Mouse (Mus musculus): ENCODE data around the gene Themis2. TPM values are rescaled to one million over a fixed set of nuclear protein-coding genes. Genes with fewer than 3 reads are reported as not detected.
"Not testable (repeated sequence)": the region's sequence is repeated elsewhere in the genome, so short reads cannot be mapped to it uniquely, and the experiment has no call there.

The Themis2 gene
- total RNA-seq, 2 experiments from 2014 or later = 1.5 to 2.1 TPM

- no peak for DNase-seq
Measured at GRCm38 (mm10) chr4:132799845-132800244, 3.7 kb upstream of the Themis2 start.

- not testable (repeated sequence) for DNase-seq
Measured at GRCm38 (mm10) chr4:132798666-132799065, 2.5 kb upstream of the Themis2 start.

DNA sequence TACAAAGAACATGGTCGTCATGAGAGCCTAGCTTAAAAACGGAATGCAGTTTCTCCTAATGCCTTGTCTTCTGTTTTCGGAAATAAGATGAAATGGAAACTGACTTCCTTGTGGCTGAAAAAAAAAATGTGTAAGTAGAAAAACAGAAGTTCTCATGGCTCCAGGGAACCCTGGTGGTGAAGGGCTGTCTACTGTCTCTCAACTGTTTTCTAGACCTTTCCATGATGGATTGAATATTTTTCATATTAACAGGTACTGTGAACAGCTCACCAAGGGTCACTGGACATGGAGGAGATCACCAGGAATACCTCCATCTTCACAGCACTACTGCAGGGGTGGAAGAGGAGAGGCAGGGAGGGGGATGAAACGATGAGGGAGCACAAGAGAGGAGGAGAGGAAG, 1.8 kb upstream of the Themis2 start:
- DNase-seq = no peak

GRCm38 (mm10) chr4:132797461-132797860, 1.3 kb upstream of the Themis2 start:
- no peak for DNase-seq

GRCm38 (mm10) chr4:132795171-132795570, 1.0 kb downstream of the Themis2 start:
- no peak for DNase-seq

DNA sequence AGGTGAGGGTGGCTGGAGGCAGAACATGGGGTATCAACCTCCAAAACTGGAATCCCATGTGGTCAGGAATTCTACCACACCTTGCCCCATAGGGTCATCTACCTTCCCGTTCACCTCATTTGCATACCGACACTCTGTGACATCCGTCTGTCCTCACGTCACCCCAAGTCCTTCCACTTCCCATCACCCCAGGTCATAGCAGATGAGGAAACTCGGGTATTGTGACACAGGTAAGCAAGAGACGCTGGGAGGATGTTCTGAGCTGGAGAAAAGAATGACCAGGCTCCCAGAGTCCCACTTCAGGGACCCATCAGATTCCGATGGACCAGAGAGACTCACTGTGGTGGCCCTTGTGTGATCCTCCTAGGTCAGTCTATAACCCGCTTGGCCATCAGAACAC, 1.4 kb downstream of the Themis2 start:
- no peak for DNase-seq

GRCm38 (mm10) chr4:132794028-132794427, 2.2 kb downstream of the Themis2 start:
- DNase-seq = peak; percentile 21 to 65

DNA sequence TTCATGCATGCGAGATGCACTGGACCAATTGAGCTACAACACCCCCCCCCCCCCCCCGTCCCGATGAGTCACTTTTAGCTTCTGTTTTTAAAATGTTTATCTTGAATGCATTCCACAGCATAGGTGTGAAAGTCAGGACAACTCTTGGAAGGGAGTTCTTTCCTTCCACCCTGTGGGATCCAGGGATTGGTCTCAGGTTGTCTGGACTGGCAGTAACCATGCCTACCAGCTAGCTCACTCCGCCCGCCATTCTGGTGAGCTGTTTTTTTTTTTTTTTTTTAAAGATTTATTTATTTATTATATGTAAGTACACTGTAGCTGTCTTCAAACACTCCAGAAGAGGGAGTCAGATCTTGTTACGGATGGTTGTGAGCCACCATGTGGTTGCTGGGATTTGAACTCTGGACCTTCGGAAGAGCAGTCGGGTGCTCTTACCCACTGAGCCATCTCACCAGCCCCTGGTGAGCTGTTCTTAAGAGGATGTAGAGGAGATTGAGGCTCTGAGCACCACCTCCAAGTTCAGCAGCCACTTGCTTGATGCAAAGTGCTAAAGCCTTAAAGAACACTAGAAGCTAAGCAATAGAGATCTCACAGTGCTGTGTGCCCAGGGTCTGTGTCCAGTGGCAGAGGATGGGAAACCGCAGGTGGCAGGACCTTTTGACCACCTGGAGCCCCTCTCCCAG, 2.7 kb downstream of the Themis2 start:
- DNase-seq = not testable (repeated sequence)

- no peak for DNase-seq
Measured at GRCm38 (mm10) chr4:132789731-132790130, 6.5 kb downstream of the Themis2 start.

DNA sequence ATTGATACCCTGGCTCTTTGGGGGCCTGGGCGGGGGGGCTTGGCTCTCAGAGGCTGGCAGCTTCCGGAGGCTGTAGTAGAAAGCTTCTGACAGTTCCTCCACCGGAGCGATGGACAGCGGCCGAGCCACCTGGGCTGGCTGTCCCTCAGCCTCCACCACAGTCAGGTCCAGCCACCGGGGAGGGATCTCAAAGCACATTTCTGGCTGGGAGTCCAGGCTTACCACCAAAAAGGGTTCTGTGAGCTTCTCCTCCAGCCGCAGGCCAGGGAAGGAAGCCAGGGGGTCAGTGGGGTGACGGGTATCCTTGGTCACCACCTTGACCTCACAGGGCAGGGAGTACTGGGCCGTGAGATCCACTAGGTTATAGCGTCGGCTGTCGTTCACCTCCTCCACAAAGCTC, 11.0 kb downstream of the Themis2 start:
- no peak for DNase-seq

DNA sequence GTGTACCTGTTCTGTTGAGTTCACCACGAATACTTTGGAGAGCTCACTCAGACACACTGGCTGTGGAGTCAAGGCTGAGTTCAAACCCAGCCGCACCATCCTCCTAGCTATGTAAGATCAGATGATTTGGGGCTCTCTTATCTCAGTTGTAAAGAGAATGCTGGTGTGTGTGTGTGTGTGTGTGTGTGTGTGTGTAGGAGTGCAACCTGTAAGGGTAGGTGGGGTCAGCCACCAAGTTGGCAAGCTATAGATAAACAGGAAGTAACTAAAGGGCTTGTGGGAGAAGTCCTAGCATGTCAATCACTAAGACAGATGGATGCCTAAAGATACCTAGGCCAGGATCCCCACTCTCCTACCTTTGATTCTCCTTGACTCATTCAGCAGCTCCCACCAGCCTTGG, 12.5 kb downstream of the Themis2 start:
- no peak for DNase-seq

DNA sequence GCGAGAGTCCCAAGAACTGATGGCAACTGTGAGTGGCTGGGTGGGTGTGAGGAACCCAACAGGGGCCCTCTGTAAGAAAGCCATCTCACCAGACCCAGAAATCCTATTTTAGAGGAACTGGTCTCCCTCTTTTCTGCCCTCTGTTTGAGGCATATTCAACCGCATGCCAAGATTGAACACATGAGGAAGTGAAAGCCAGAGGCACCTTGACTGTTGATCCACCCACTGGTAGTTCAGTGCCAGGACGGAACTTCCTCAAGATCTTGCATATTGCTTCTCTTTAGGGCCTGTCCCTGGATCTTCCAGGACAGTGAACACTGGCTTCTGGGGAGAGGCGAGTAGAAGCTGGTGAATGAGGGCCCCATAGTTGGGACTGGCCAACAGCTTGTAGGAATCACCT, 15.9 kb downstream of the Themis2 start:
- DNase-seq = peak in 1 of 2 experiments; percentile 63

DNA sequence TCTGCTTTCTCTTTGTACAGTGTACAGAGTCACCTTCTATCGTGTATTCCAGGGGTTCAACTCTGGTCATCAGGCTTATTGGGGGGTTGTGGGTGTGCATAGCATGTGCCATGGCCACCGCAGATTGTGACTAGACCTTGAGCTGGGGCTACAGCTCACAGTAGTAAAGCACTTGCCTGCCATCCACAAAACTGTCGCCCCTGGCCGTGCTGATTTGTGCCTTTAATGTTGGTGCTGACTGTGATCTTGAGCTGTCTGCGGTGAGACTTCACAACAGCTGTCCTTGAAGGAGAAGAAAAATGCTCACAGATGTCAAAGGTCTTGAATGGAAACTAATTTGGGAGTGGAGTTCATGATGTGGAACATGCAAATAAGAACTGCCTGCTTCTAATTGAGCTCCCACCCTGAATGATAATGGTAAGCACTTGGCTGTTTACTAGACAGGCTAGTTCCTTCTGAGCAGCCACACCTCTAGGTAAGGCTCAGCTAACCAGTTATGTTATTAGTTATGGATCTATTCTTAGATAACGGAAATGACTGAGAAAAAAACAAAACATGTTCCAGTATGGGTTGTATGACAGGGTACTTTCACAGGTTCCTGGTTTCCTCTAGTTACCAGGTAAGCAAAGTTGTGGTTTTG, 17.5 kb downstream of the Themis2 start:
- DNase-seq = no peak

- peak; percentile 75 to 82 for DNase-seq
Measured at GRCm38 (mm10) chr4:132776764-132777163, 19.4 kb downstream of the Themis2 start.

DNA sequence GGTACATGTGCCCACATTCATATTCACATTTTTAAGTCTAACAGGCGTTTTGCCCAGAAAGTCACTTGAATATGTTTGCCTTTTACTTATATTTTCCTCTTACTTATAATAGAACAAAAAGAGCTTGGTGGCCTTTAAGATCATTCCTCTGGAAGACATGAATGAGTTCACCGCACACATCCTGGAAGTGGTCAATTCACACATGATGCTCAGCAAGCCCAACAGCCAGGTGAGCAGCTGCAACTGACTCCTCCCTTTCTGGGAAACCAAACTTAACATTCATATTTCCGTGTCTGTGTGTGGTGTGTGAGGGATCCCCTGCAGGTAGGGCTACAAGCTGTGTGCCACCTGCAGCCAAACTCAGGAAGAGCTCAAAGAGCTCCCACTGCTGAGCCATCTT, 21.3 kb downstream of the Themis2 start:
- DNase-seq = no peak

DNA sequence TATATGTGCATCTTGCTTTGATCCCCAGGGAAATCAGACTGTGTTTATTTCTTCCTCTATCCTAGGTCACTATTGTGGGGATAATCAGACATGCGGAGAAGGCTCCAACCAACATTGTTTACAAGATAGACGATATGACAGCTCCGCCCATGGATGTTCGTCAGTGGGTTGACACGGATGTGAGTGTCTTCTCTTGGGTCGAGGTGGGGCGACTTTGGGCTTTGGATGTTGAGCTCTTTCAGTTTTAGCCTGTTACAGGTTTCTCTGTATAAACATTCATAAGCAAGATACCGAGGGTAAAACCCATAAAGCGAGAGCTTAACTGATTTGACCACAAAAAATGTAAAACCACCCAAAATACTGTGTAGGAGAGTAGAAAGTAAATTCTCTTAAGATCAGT, 24.4 kb downstream of the Themis2 start:
- DNase-seq = no peak

DNA sequence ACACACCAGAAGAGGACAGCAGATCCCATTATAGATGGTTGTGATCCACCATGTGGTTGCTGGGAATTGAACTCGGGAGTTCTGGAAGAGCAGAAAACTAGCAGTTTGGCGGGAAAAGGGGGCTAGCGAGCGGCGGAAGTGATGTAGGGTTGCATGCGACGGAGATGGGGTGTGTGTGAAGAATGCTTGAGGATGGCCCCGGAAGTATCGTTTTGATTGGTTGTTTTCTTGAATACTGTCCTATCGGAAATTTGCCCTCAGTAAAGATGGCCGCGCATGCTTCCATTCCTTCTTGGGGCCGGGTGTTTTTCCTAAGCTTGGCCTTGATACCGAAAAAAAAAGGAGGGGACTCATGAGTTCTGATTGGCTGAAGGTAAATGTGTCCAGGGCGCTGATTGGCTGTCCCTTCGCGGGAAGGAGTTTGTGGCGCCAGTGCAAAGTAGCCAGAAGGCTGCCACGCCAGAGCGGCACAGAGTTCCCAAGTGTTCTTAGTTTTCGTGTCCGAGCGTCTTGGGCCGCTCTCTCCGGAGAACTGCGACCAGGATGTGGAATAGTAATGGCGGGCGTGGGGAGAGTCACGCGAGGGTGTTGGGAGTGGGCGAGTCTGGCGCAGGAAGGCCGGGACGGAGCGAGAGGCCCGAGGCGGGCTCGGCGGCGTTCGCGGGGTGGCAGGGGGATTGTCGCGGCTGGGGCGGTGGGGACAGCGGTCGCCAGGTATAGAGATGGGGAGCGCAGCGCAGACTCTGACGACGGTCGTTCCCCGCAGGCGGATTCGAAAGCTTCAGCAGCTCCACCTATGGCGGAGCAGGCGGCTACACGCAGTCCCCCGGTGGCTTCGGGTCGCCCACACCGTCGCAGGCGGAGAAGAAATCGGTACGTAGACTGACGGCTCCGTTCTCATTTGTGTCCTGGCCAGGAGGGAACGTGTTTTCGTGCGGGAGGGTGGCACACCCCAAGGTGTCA, 28.0 kb downstream of the Themis2 start, which contains the start of gene Rpa2:
Rpa2 (plus strand) TSS at position 419 of the 963 bp plus-strand sequence.
- DNase-seq = peak; percentile 99 to 100

- not testable (repeated sequence) for DNase-seq
Measured at GRCm38 (mm10) chr4:132763125-132763524, 33.1 kb downstream of the Themis2 start.

- no peak for DNase-seq
Measured at GRCm38 (mm10) chr4:132762602-132763001, 33.6 kb downstream of the Themis2 start.

- DNase-seq = peak in 1 of 2 experiments; percentile 53
Measured at GRCm38 (mm10) chr4:132760296-132760695, 35.9 kb downstream of the Themis2 start.

DNA sequence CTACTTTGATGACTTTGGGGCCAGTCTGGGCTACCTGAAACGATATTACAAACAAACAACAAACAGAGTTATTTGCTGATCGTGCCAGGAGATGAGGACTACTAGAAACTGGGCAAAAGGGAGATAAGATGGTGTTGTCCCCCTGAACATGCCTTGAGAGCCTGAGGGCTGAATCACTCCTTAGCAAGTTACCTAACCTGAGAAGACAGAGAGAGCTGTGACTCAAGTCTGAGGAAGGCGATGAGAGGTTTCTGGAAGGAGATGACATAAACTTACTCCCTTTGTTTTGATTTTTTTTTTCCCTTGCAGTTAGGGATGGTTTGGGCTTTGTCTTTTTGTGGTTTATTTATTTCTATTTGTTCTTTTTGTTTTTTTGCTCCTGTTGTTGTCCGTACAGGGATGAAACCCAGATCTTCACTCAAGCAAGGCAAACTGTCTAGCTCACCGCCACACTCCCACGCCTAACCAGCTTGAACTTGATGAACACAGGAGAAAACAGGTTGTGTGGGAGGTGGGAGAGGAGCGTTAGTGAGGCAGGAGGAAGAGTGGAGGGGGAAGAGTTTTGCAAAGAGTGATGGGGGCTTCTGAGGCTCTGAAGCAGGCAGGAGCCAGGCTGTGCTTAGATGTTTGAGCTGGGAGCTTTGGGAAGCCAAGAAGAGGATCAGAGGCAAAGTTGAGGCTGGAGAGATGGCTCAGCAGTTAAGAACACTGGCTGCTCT, 38.4 kb downstream of the Themis2 start:
- DNase-seq = no peak

- DNase-seq = peak; percentile 85 to 89
Measured at GRCm38 (mm10) chr4:132756974-132757373, 39.2 kb downstream of the Themis2 start, which contains the start of gene Smpdl3b. Gene Smpdl3b, minus strand, starts transcription at chr4:132757252.
